Mouse (Mus musculus) gastrocnemius, postnatal 4 days (tissue): ENCODE measurements around the gene Sdc1. TPM values are rescaled to one million over a fixed set of nuclear protein-coding genes. Genes with fewer than 3 reads are reported as not detected.

ENCODE experiments used
- DNase-seq, 2 experiments: peaks; one replicate each; pipeline ENCODE4 v3.0.0; 2021 to 2022; ENCODE audit warnings: low spot score in 2 of 2, mixed read lengths in 2 of 2
- total RNA-seq, 2 experiments: library from RNA; stranded (reverse); gene quantifications; 2 replicates each; pipeline ENCODE4 v1.2.3; 2021

Sdc1 gene
- total RNA-seq, 2 experiments from 2014 or later, result 31.8 to 33.1 TPM

GRCm38 (mm10) chr12:8781681-8782378 lies 10.7 kb downstream of the Sdc1 start:
- peak in 1 of 2 experiments; percentile 48 for DNase-seq

- DNase-seq, result no peak
Measured at GRCm38 (mm10) chr12:8782565-8782964, 11.4 kb downstream of the Sdc1 start.

GRCm38 (mm10) chr12:8784189-8784588 lies 13.1 kb downstream of the Sdc1 start:
- DNase-seq, result no peak

- DNase-seq, result no peak
Measured at GRCm38 (mm10) chr12:8786476-8786875, 15.4 kb downstream of the Sdc1 start.

GRCm38 (mm10) chr12:8786984-8787730 lies 16.0 kb downstream of the Sdc1 start:
- peak in 1 of 2 experiments; percentile 50 for DNase-seq

GRCm38 (mm10) chr12:8788469-8788868 lies 17.3 kb downstream of the Sdc1 start:
- no peak for DNase-seq

GRCm38 (mm10) chr12:8790615-8791014 lies 19.5 kb downstream of the Sdc1 start:
- DNase-seq, result no peak

- DNase-seq, result no peak
Measured at GRCm38 (mm10) chr12:8793410-8794051, 22.4 kb downstream of the Sdc1 start.

- DNase-seq, result no peak
Measured at GRCm38 (mm10) chr12:8797936-8798335, 26.8 kb downstream of the Sdc1 start.

- DNase-seq, result peak in 1 of 2 experiments; percentile 39
Measured at GRCm38 (mm10) chr12:8798486-8799020, 27.4 kb downstream of the Sdc1 start.

GRCm38 (mm10) chr12:8803421-8804076 lies 32.4 kb downstream of the Sdc1 start:
- DNase-seq, result no peak

GRCm38 (mm10) chr12:8804077-8804456 lies 32.9 kb downstream of the Sdc1 start:
- no peak for DNase-seq

GRCm38 (mm10) chr12:8804934-8805722 lies 34.0 kb downstream of the Sdc1 start:
- no peak for DNase-seq

- no peak for DNase-seq
Measured at GRCm38 (mm10) chr12:8809086-8809485, 38.0 kb downstream of the Sdc1 start.

- DNase-seq, result no peak
Measured at GRCm38 (mm10) chr12:8809626-8810025, 38.5 kb downstream of the Sdc1 start.

- DNase-seq, result no peak
Measured at GRCm38 (mm10) chr12:8810966-8811365, 39.8 kb downstream of the Sdc1 start.

- DNase-seq, result no peak
Measured at GRCm38 (mm10) chr12:8811441-8811871, 40.3 kb downstream of the Sdc1 start.

GRCm38 (mm10) chr12:8811894-8812560 lies 40.9 kb downstream of the Sdc1 start:
- no peak for DNase-seq

GRCm38 (mm10) chr12:8817467-8818232 lies 46.5 kb downstream of the Sdc1 start:
- peak in 1 of 2 experiments; percentile 69 for DNase-seq
